Mouse (Mus musculus) megakaryocyte, embryonic 14.5 days (primary cell): ENCODE results near the gene Anks1b. TPM values are rescaled to one million over a fixed set of nuclear protein-coding genes. Genes with fewer than 3 reads are reported as not detected.

Source experiments
- H3K27me3 ChIP-seq: replicated peaks from 2 replicates; pipeline ENCODE3; 2012; ENCODE audit warnings: inconsistent platforms
- H3K36me3 ChIP-seq: replicated peaks from 2 replicates; pipeline ENCODE3; 2012; ENCODE audit warnings: low read length, inconsistent platforms, mixed read lengths
- H3K4me1 ChIP-seq: 2 replicates; pipeline ENCODE4 v1.6.1; 2012; ENCODE audit warnings: inconsistent platforms
- H3K4me3 ChIP-seq: replicated peaks from 2 replicates; pipeline ENCODE3; 2012; ENCODE audit warnings: moderate library complexity, mild to moderate bottlenecking, inconsistent platforms
- H3K9me3 ChIP-seq: 2 replicates; pipeline ENCODE4 v1.6.1; 2012; ENCODE audit warnings: inconsistent platforms
- FLI1 ChIP-seq: IDR thresholded peaks from 2 replicates; pipeline ENCODE4 v1.6.1; 2012; ENCODE audit warnings: low read length, inconsistent platforms, mixed read lengths
- GATA1 ChIP-seq: IDR thresholded peaks from 3 replicates; pipeline ENCODE4 v1.6.1; 2012; ENCODE audit warnings: mixed read lengths, low read length, inconsistent platforms, borderline replicate concordance
- polyA plus RNA-seq: library from polyadenylated mRNA; stranded (reverse); fragments of >175 nt; gene quantifications from 2 replicates; pipeline ENCODE4 v1.2.3, GENCODE M21; 2012; ENCODE audit warnings: low replicate concordance; ENCODE audit not compliant: insufficient read depth

Anks1b gene
- polyA plus RNA-seq, 1 experiment, result not detected

DNA sequence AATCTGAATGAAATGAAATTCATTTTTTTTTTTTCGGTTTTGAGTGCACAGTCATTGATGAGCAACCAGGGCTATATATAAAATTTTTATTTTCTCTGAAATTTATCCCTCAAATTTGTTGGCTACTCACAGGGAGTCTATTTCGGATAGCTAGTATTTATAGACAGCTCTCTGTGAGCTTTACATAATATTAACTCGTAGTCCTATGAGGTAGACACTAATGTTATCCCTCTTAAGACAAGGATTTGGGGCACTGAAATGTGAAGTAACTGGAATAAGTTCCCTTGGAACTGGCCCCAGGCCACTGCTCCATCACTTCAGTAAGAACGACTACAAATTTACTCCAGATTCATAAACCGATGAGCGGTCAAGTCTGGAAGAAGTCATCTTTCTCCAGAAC lies 977.8 kb downstream of the Anks1b start:
- TF ChIP-seq FLI1 (no peak), GATA1 (no peak)
- no peak overlapping the region for H3K4me3 ChIP-seq
- no peaks in the 10 kb centered on the region for H3K4me1 ChIP-seq
- H3K9me3 ChIP-seq, result 0 out of 2 replicates have a peak, but pooled peaks cover 3% of the 10 kb centered on the region
- no peaks in the 10 kb centered on the region for H3K27me3 ChIP-seq
- no peaks in the 10 kb centered on the region for H3K36me3 ChIP-seq

DNA sequence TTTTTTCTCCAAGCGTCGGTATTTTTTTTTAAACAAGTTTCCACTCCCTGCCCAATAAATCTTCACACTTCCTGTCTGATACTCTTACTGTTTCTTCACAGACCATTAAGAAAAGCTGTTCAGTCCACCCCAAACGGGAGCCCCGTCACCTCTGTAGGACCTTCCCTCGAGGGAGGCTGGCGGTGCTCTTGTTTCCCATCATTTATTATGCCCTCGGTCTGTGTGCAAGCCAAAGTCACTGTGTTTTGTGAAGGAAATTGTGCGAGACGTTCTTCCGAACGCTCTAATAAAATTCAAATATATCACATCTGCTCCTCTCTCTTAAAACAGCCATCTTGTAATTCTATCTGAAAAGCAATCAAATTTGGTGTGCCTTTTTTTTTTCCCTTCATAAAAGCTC lies 978.7 kb downstream of the Anks1b start:
- H3K4me3 ChIP-seq, result no peak overlapping the region
- H3K9me3 ChIP-seq, result 0 out of 2 replicates have a peak, but pooled peaks cover 3% of the 10 kb centered on the region
- H3K36me3 ChIP-seq, result no peaks in the 10 kb centered on the region
- H3K4me1 ChIP-seq, result no peaks in the 10 kb centered on the region
- no peaks in the 10 kb centered on the region for H3K27me3 ChIP-seq
- TF ChIP-seq FLI1, result no peak
- no peak for TF ChIP-seq GATA1

GRCm38 (mm10) chr10:90852432-90852831 lies 979.1 kb downstream of the Anks1b start:
- no peaks in the 10 kb centered on the region for H3K4me1 ChIP-seq
- no peaks in the 10 kb centered on the region for H3K36me3 ChIP-seq

GRCm38 (mm10) chr10:90856668-90857067 lies 983.4 kb downstream of the Anks1b start:
- H3K9me3 ChIP-seq, result 0 out of 2 replicates have a peak, but pooled peaks cover 4% of the 10 kb centered on the region
- no peak for TF ChIP-seq FLI1
- TF ChIP-seq GATA1, result no peak

More at GRCm38 (mm10) chr10:90852432-90852831, 979.1 kb downstream of the Anks1b start:
- no peak for TF ChIP-seq FLI1
- no peak for TF ChIP-seq GATA1
- H3K4me3 ChIP-seq, result no peak overlapping the region
- no peaks in the 10 kb centered on the region for H3K27me3 ChIP-seq
- H3K9me3 ChIP-seq, result 0 out of 2 replicates have a peak, but pooled peaks cover 3% of the 10 kb centered on the region

DNA sequence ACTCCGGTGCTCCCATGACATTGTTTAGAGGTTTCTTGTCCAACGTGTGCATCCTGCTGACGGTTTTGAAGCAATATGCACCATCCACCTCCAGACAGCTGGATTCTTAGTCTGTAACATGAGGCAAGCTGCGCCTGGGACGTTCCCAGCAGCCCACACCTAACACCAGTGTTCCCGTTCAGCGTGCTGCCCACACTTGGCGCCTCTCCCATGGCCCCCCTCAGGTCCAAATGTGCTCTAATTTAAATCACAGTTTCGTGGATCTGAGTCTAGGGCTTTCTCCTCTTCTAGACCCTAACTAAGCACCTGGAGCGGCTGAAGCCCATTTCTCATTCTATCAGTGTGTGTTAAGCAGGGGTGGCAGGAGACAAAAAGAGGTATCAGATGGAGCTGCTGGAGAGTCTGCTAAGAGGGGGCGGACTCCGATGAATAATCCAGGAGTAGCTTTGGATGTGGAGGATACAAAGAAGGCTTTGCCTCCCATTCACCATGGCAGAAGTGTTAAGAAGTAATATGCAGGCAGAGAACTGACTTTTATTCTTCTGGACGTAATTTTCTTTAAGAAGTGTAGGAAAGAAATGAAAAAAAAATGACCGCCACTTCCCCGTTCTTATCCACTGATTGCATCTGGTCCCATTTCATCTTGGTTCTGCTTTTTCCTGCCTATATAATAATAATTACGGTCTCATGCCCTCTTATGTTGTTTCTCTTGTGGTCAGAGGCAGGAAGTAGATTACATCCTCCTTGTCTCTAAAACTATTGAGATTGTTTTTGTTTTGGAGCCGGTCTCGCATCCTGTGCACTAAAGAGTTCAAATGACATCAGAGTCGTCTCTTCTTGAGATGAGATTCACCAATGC lies 986.6 kb downstream of the Anks1b start:
- TF ChIP-seq FLI1 (no peak), GATA1 (no peak)

More at GRCm38 (mm10) chr10:90856668-90857067, 983.4 kb downstream of the Anks1b start:
- H3K4me3 ChIP-seq, result no peak overlapping the region
- no peaks in the 10 kb centered on the region for H3K4me1 ChIP-seq
- H3K27me3 ChIP-seq, result no peaks in the 10 kb centered on the region
- no peaks in the 10 kb centered on the region for H3K36me3 ChIP-seq

DNA sequence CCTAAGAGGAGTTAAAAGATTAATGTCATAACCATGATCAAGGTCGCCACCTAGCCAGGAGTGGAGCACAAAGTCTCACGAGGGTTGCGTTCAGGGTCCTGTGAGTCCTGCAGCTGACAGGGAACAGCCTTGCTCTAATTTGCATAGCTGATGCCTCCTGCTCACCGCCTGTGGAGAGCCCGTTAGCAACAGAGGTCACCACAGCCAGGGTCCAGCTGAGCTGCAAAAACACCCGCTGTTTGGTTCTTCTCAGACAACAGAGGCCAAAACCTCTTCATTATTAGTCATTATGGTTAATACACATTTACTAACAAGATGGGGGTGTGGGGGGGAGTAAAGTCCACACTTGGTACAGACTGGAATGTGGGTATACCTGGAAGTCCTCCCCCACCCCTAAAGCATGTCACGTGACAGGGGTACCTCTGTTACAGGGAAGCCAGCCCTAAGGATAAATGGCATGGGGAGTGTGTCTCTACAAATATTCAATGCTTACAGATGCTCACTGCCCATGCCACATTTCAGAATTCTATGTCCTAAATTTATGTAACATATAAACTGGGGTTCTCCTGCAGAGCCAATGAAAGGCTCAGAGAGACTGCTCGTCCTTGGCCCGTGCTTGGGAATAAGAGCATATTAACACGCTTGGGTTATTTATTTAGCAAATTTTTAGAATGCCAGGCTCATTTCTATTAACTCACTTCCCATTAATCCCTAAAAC lies 990.7 kb downstream of the Anks1b start:
- Histone ChIP-seq H3K36me3 (no peaks in the 10 kb centered on the region), H3K4me1 (no peaks in the 10 kb centered on the region), H3K4me3 (no peak overlapping the region), H3K27me3 (peaks cover 1% of the 10 kb centered on the region), H3K9me3 (no peaks in the 10 kb centered on the region)
- no peak for TF ChIP-seq GATA1
- TF ChIP-seq FLI1, result no peak

More for the DNA sequence above, 986.6 kb downstream of the Anks1b start:
- Histone ChIP-seq H3K27me3 (peaks cover 1% of the 10 kb centered on the region), H3K4me3 (no peak overlapping the region), H3K9me3 (0 out of 2 replicates have a peak, but pooled peaks cover 4% of the 10 kb centered on the region), H3K36me3 (no peaks in the 10 kb centered on the region), H3K4me1 (no peaks in the 10 kb centered on the region)

GRCm38 (mm10) chr10:90864599-90864889 lies 991.2 kb downstream of the Anks1b start:
- Histone ChIP-seq H3K4me1 (no peaks in the 10 kb centered on the region), H3K27me3 (peaks cover 1% of the 10 kb centered on the region), H3K9me3 (no peaks in the 10 kb centered on the region), H3K36me3 (no peaks in the 10 kb centered on the region), H3K4me3 (no peak overlapping the region)
- TF ChIP-seq FLI1, result no peak
- TF ChIP-seq GATA1, result no peak

- no peak overlapping the region for H3K4me3 ChIP-seq
- no peaks in the 10 kb centered on the region for H3K4me1 ChIP-seq
- no peaks in the 10 kb centered on the region for H3K36me3 ChIP-seq
- TF ChIP-seq GATA1 (no peak), FLI1 (no peak)
- H3K9me3 ChIP-seq, result 0 out of 2 replicates have a peak, but pooled peaks cover 4% of the 10 kb centered on the region
- H3K27me3 ChIP-seq, result no peaks in the 10 kb centered on the region
These were observed 999.9 kb downstream of the Anks1b start for GRCm38 (mm10) chr10:90873204-90873603.

DNA sequence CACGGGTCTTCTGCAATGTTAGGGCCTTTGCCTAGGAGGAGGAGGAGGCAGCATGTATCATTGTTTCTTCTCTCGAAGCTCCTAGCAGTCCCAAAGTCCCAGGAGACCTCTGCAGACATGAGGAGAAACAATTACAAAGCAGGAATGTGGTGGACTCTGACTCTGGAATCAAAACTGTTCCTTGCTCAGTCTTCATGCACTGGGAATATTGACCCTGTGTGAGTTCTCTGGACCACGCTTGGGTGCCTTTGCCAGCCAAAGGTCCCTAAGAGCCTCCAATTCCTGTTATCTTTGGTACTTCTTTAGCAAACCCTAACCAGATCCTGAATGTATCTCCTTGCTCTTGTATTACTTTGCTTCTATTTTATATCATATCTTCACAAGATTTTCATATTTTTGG lies 1000.9 kb downstream of the Anks1b start:
- TF ChIP-seq FLI1 (no peak), GATA1 (no peak)
- Histone ChIP-seq H3K27me3 (no peaks in the 10 kb centered on the region), H3K4me3 (no peak overlapping the region)

GRCm38 (mm10) chr10:90880854-90881560 lies 1007.7 kb downstream of the Anks1b start:
- no peak for TF ChIP-seq GATA1
- TF ChIP-seq FLI1, result no peak
- no peaks in the 10 kb centered on the region for H3K27me3 ChIP-seq
- no peaks in the 10 kb centered on the region for H3K4me1 ChIP-seq
- H3K9me3 ChIP-seq, result no peaks in the 10 kb centered on the region
- H3K36me3 ChIP-seq, result no peaks in the 10 kb centered on the region
- H3K4me3 ChIP-seq, result no peak overlapping the region

More for the DNA sequence above, 1000.9 kb downstream of the Anks1b start:
- 0 out of 2 replicates have a peak, but pooled peaks cover 4% of the 10 kb centered on the region for H3K9me3 ChIP-seq
- H3K4me1 ChIP-seq, result no peaks in the 10 kb centered on the region
- no peaks in the 10 kb centered on the region for H3K36me3 ChIP-seq
